Mouse (Mus musculus) stomach, postnatal 0 days (tissue): ENCODE data around the gene Esam. TPM values are rescaled to one million over a fixed set of nuclear protein-coding genes. Genes with fewer than 3 reads are reported as not detected.

Experiments
- ATAC-seq: fragments of 200-750 bp; cut with Nextera tagmentation; 2 replicates; pipeline ENCODE4 v1.8.0; 2017; ENCODE audit not compliant: low FRiP score, low TSS enrichment
- DNase-seq: peaks from one replicate; pipeline ENCODE4 v3.0.0-alpha.2; 2016; ENCODE audit warnings: low spot score
- H3K27ac ChIP-seq: fragments of 300-500 bp; sonication (generic); replicated peaks from 2 replicates; pipeline ENCODE4 v1.5.1; 2014; ENCODE audit warnings: mild to moderate bottlenecking, control low read depth
- H3K27me3 ChIP-seq: fragments of 300-500 bp; sonication (generic); 2 replicates; pipeline ENCODE4 v1.6.1; 2014; ENCODE audit warnings: low read length; ENCODE audit not compliant: control insufficient read depth, insufficient read depth
- H3K36me3 ChIP-seq: fragments of 300-500 bp; sonication (generic); 2 replicates; pipeline ENCODE4 v1.6.1; 2014; ENCODE audit warnings: low read length, mixed read lengths; ENCODE audit not compliant: control insufficient read depth, insufficient read depth
- H3K4me1 ChIP-seq: fragments of 300-500 bp; sonication (generic); replicated peaks from 2 replicates; pipeline ENCODE4 v1.6.1; 2014; ENCODE audit warnings: antibody characterized with exemption; ENCODE audit not compliant: control insufficient read depth, insufficient read depth
- H3K4me2 ChIP-seq: fragments of 300-500 bp; sonication (generic); replicated peaks from 2 replicates; pipeline ENCODE4 v1.6.1; 2014; ENCODE audit warnings: low read depth, mild to moderate bottlenecking, control low read depth, moderate library complexity
- H3K4me3 ChIP-seq: fragments of 300-500 bp; sonication (generic); 2 replicates; pipeline ENCODE4 v1.5.1; 2014; ENCODE audit warnings: low read depth, low read length, control low read depth
- H3K9ac ChIP-seq: fragments of 300-500 bp; sonication (generic); 2 replicates; pipeline ENCODE4 v1.6.1; 2014; ENCODE audit warnings: mild to moderate bottlenecking, low read length, control low read depth, mixed read lengths
- H3K9me3 ChIP-seq: fragments of 300-500 bp; sonication (generic); 2 replicates; pipeline ENCODE4 v1.6.1; 2016; ENCODE audit warnings: low read length; ENCODE audit not compliant: control insufficient read depth
- CTCF ChIP-seq: IDR thresholded peaks from 2 replicates; pipeline ENCODE4 v1.5.1; 2016; ENCODE audit warnings: antibody characterized with exemption, low read depth, mild to moderate bottlenecking, moderate library complexity
- EP300 ChIP-seq: optimal IDR thresholded peaks from 2 replicates; pipeline ENCODE3; 2016; ENCODE audit warnings: antibody characterized with exemption
- WGBS: fragments of 180-500 bp; shearing (Covaris S2); extraction: QIAGEN DNeasy Blood & Tissue Kit; methylation state at CpG from one replicate; pipeline ENCODE4 v1.1.7; 2014; 5-methylcytosine and 5-hydroxymethylcytosine counted together
- polyA plus RNA-seq: library from polyadenylated mRNA; unstranded; fragments of >200 nt; fragmentation: Nextera tagmentation; extraction: Ambion mirVana; gene quantifications from 2 replicates; pipeline ENCODE4 v1.2.1, GENCODE M21; 2015

The Esam gene
- polyA plus RNA-seq, 1 experiment from 2014 or later: 30.5 TPM

- peak; percentile 72 for ATAC-seq
- WGBS: 2% methylated on average over 29 of the region's 29 CpGs
- no peaks in the 10 kb centered on the region for H3K36me3 ChIP-seq
- peak overlapping the region; percentile 43; the same call in 1 of the 2 replicates for H3K9ac ChIP-seq
- no peaks in the 10 kb centered on the region for H3K27me3 ChIP-seq
- TF ChIP-seq CTCF: peak; percentile 82
- no peak for TF ChIP-seq EP300
- H3K4me2 ChIP-seq: peak overlapping the region; percentile 67
- peak overlapping the region; percentile 39 for H3K4me3 ChIP-seq
- DNase-seq: peak; percentile 82
- no peaks in the 10 kb centered on the region for H3K9me3 ChIP-seq
- 0 out of 2 replicates have a peak, but pooled peaks cover 2% of the 10 kb centered on the region for H3K4me1 ChIP-seq
- H3K27ac ChIP-seq: peak overlapping the region; percentile 45; the same call in 1 of the 2 replicates
Measured at GRCm38 (mm10) chr9:37544447-37545165, 16.7 kb downstream of the Esam start.

- DNase-seq: no peak
- H3K27me3 ChIP-seq: no peaks in the 10 kb centered on the region
- H3K9ac ChIP-seq: no peak overlapping the region
Measured at GRCm38 (mm10) chr9:37545166-37545610, 17.3 kb downstream of the Esam start.

GRCm38 (mm10) chr9:37545847-37546452, 18.1 kb downstream of the Esam start:
- H3K9ac ChIP-seq: no peak overlapping the region
- no peaks in the 10 kb centered on the region for H3K36me3 ChIP-seq
- no peaks in the 10 kb centered on the region for H3K9me3 ChIP-seq
- H3K4me1 ChIP-seq: 0 out of 2 replicates have a peak, but pooled peaks cover 2% of the 10 kb centered on the region
- no peaks in the 10 kb centered on the region for H3K27me3 ChIP-seq
- no peak for TF ChIP-seq EP300
- TF ChIP-seq CTCF: no peak
- H3K4me2 ChIP-seq: no peak overlapping the region
- 0 out of 2 replicates have a peak, but pooled peaks have one; percentile 6 for ATAC-seq
- no peak overlapping the region for H3K27ac ChIP-seq
- 46% methylated on average over 27 of the region's 27 CpGs for WGBS
- no peak for DNase-seq
- H3K4me3 ChIP-seq: no peak overlapping the region

More at GRCm38 (mm10) chr9:37545166-37545610, 17.3 kb downstream of the Esam start:
- no peaks in the 10 kb centered on the region for H3K9me3 ChIP-seq
- 0 out of 2 replicates have a peak, but pooled peaks cover 2% of the 10 kb centered on the region for H3K4me1 ChIP-seq
- no peaks in the 10 kb centered on the region for H3K36me3 ChIP-seq
- H3K4me2 ChIP-seq: peak overlapping the region; percentile 67
- WGBS: 37% methylated on average over 16 of the region's 17 CpGs
- no peak overlapping the region for H3K27ac ChIP-seq
- no peak for TF ChIP-seq EP300
- TF ChIP-seq CTCF: no peak
- peak; percentile 22 for ATAC-seq
- peak overlapping the region; percentile 39 for H3K4me3 ChIP-seq

- H3K4me2 ChIP-seq: no peak overlapping the region
- DNase-seq: no peak
- no peak for ATAC-seq
- H3K27me3 ChIP-seq: peaks cover 2% of the 10 kb centered on the region; the same call in 1 of the 2 replicates
- no peaks in the 10 kb centered on the region for H3K9me3 ChIP-seq
- 84% methylated on average over 1 of the region's 1 CpGs for WGBS
- no peak overlapping the region for H3K9ac ChIP-seq
- H3K4me1 ChIP-seq: 0 out of 2 replicates have a peak, but pooled peaks cover 2% of the 10 kb centered on the region
- TF ChIP-seq EP300: no peak
- TF ChIP-seq CTCF: peak; percentile 50
- H3K27ac ChIP-seq: no peak overlapping the region
- H3K36me3 ChIP-seq: no peaks in the 10 kb centered on the region
- H3K4me3 ChIP-seq: no peak overlapping the region
Measured at GRCm38 (mm10) chr9:37546889-37547288, 19.0 kb downstream of the Esam start.

GRCm38 (mm10) chr9:37550435-37550834, 22.6 kb downstream of the Esam start:
- Histone ChIP-seq H3K27me3 (peaks cover 2% of the 10 kb centered on the region; the same call in 1 of the 2 replicates), H3K9ac (no peak overlapping the region), H3K4me2 (no peak overlapping the region), H3K9me3 (no peaks in the 10 kb centered on the region), H3K36me3 (no peaks in the 10 kb centered on the region), H3K27ac (no peak overlapping the region), H3K4me1 (no peaks in the 10 kb centered on the region; the same call in 1 of the 2 replicates), H3K4me3 (no peak overlapping the region)
- no peak for ATAC-seq
- DNase-seq: no peak
- no peak for TF ChIP-seq CTCF
- no peak for TF ChIP-seq EP300
- WGBS: 67% methylated on average over 1 of the region's 1 CpGs
